Mouse (Mus musculus) forebrain, postnatal 0 days (tissue): ENCODE measurements around the gene Olfr655. TPM values are rescaled to one million over a fixed set of nuclear protein-coding genes. Genes with fewer than 3 reads are reported as not detected.

Source experiments
- ATAC-seq: fragments of 200-750 bp; cut with Nextera tagmentation; 2 replicates; pipeline ENCODE4 v1.8.0; 2017; ENCODE audit warnings: mild to moderate bottlenecking, moderate library complexity
- DNase-seq: peaks from one replicate; pipeline ENCODE4 v3.0.0-alpha.2; 2015
- H3K27ac ChIP-seq: fragments of 300-500 bp; sonication (generic); 2 replicates; pipeline ENCODE4 v1.5.1; 2014; ENCODE audit warnings: low read depth, mild to moderate bottlenecking, antibody characterized with exemption, low read length, moderate library complexity, mixed read lengths
- H3K27me3 ChIP-seq: fragments of 300-500 bp; sonication (generic); 2 replicates; pipeline ENCODE4 v1.6.1; 2014; ENCODE audit warnings: mild to moderate bottlenecking, low read length, mixed read lengths; ENCODE audit not compliant: insufficient read depth
- H3K36me3 ChIP-seq: fragments of 300-500 bp; sonication (generic); 2 replicates; pipeline ENCODE4 v1.6.1; 2014; ENCODE audit warnings: mild to moderate bottlenecking, moderate library complexity; ENCODE audit not compliant: insufficient read depth
- H3K4me1 ChIP-seq: fragments of 300-500 bp; sonication (generic); 2 replicates; pipeline ENCODE4 v1.6.1; 2014; ENCODE audit warnings: antibody characterized with exemption; ENCODE audit not compliant: insufficient read depth
- H3K4me2 ChIP-seq: fragments of 300-500 bp; sonication (generic); 2 replicates; pipeline ENCODE4 v1.6.1; 2014; ENCODE audit warnings: low read depth, mild to moderate bottlenecking, moderate library complexity
- H3K4me3 ChIP-seq: fragments of 300-500 bp; sonication (generic); 2 replicates; pipeline ENCODE4 v1.5.1; 2014; ENCODE audit warnings: low read depth, low read length, mixed read lengths
- H3K9ac ChIP-seq: fragments of 300-500 bp; sonication (generic); 2 replicates; pipeline ENCODE4 v1.6.1; 2014; ENCODE audit warnings: mild to moderate bottlenecking
- H3K9me3 ChIP-seq: fragments of 300-500 bp; sonication (generic); 2 replicates; pipeline ENCODE4 v1.6.1; 2016; ENCODE audit warnings: low read length
- CTCF ChIP-seq: sonication (generic); IDR thresholded peaks from 2 replicates; pipeline ENCODE4 v1.5.1; 2016; ENCODE audit warnings: antibody characterized with exemption, control low read depth, low read depth
- WGBS: fragments of 180-500 bp; shearing (Covaris S2); extraction: QIAGEN DNeasy Blood & Tissue Kit; methylation state at CpG from one replicate; pipeline ENCODE4 v1.1.7; 2014; 5-methylcytosine and 5-hydroxymethylcytosine counted together
- polyA plus RNA-seq: library from polyadenylated mRNA; unstranded; fragments of >200 nt; fragmentation: Nextera tagmentation; extraction: Ambion mirVana; gene quantifications from 2 replicates; pipeline ENCODE4 v1.2.1, GENCODE M21; 2015
- total RNA-seq: library from RNA; depleted of rRNA; stranded (reverse); fragments of >200 nt; gene quantifications from 2 replicates; pipeline ENCODE4 v1.2.3, GENCODE M21; 2014; rRNA removed

Gene Olfr655
- total and polyA plus RNA-seq, 2 experiments from 2014 or later = not detected

- WGBS = 86% methylated on average over 4 of the region's 4 CpGs
Measured at GRCm38 (mm10) chr7:104586725-104587124, 14.9 kb downstream of the Olfr655 start, which contains the start of gene Olfr654. TSS of gene Olfr654 (plus strand) at chr7:104587025.

GRCm38 (mm10) chr7:104581429-104581828, 20.1 kb downstream of the Olfr655 start:
- H3K4me3 ChIP-seq = no peak overlapping the region
- ATAC-seq (no peak), DNase-seq (no peak)
- no peak for TF ChIP-seq CTCF
- no peak overlapping the region for H3K27ac ChIP-seq
- no peak overlapping the region for H3K9ac ChIP-seq
- no peak overlapping the region for H3K4me2 ChIP-seq
- no peaks in the 10 kb centered on the region for H3K4me1 ChIP-seq
- WGBS = 88% methylated on average over 4 of the region's 4 CpGs
- H3K36me3 ChIP-seq = no peaks in the 10 kb centered on the region
- H3K27me3 ChIP-seq = no peaks in the 10 kb centered on the region
- no peaks in the 10 kb centered on the region for H3K9me3 ChIP-seq

More at GRCm38 (mm10) chr7:104586725-104587124, 14.9 kb downstream of the Olfr655 start, which contains the start of gene Olfr654:
- Histone ChIP-seq H3K9ac (no peak within 1 kb of the TSS), H3K4me3 (no peak within 1 kb of the TSS), H3K9me3 (no peaks in the 10 kb centered on the region), H3K27me3 (no peaks in the 10 kb centered on the region), H3K4me2 (no peak within 1 kb of the TSS), H3K36me3 (no peaks in the 10 kb centered on the region), H3K27ac (no peak within 1 kb of the TSS), H3K4me1 (no peaks in the 10 kb centered on the region)
- ATAC-seq (no peak), DNase-seq (no peak)
- TF ChIP-seq CTCF = no peak

GRCm38 (mm10) chr7:104580846-104581245, 20.7 kb downstream of the Olfr655 start:
- 93% methylated on average over 4 of the region's 4 CpGs for WGBS
- no peak overlapping the region for H3K9ac ChIP-seq
- TF ChIP-seq CTCF = no peak

GRCm38 (mm10) chr7:104577014-104577413, 24.6 kb downstream of the Olfr655 start, which contains the start of gene Olfr653:
TSS of gene Olfr653 (plus strand) at chr7:104577314.
- Histone ChIP-seq H3K27ac (no peak within 1 kb of the TSS), H3K9me3 (no peaks in the 10 kb centered on the region), H3K36me3 (no peaks in the 10 kb centered on the region), H3K4me2 (no peak within 1 kb of the TSS), H3K4me3 (no peak within 1 kb of the TSS), H3K27me3 (no peaks in the 10 kb centered on the region), H3K4me1 (no peaks in the 10 kb centered on the region), H3K9ac (no peak within 1 kb of the TSS)
- DNase-seq (no peak), ATAC-seq (no peak)
- no peak for TF ChIP-seq CTCF
- WGBS = 72% methylated on average over 2 of the region's 2 CpGs

More at GRCm38 (mm10) chr7:104580846-104581245, 20.7 kb downstream of the Olfr655 start:
- Histone ChIP-seq H3K27ac (no peak overlapping the region), H3K9me3 (no peaks in the 10 kb centered on the region), H3K4me3 (no peak overlapping the region), H3K27me3 (no peaks in the 10 kb centered on the region), H3K36me3 (no peaks in the 10 kb centered on the region), H3K4me1 (no peaks in the 10 kb centered on the region), H3K4me2 (no peak overlapping the region)
- no peak for DNase-seq
- no peak for ATAC-seq

GRCm38 (mm10) chr7:104560601-104561000, 41.0 kb downstream of the Olfr655 start, which contains the start of gene Olfr652:
TSS of gene Olfr652 (plus strand) at chr7:104560901.
- DNase-seq (no peak), ATAC-seq (no peak)
- Histone ChIP-seq H3K27ac (no peak within 1 kb of the TSS), H3K4me3 (no peak within 1 kb of the TSS), H3K9me3 (no peaks in the 10 kb centered on the region), H3K4me1 (no peaks in the 10 kb centered on the region), H3K36me3 (no peaks in the 10 kb centered on the region), H3K27me3 (no peaks in the 10 kb centered on the region), H3K4me2 (no peak within 1 kb of the TSS), H3K9ac (no peak within 1 kb of the TSS)
- no peak for TF ChIP-seq CTCF

- H3K27ac ChIP-seq = no peak overlapping the region
- no peaks in the 10 kb centered on the region for H3K27me3 ChIP-seq
- DNase-seq = no peak
- H3K36me3 ChIP-seq = no peaks in the 10 kb centered on the region
- no peak overlapping the region for H3K9ac ChIP-seq
- H3K4me3 ChIP-seq = no peak overlapping the region
- 77% methylated on average over 1 of the region's 1 CpGs for WGBS
- no peak overlapping the region for H3K4me2 ChIP-seq
- no peaks in the 10 kb centered on the region for H3K9me3 ChIP-seq
- TF ChIP-seq CTCF = no peak
- H3K4me1 ChIP-seq = no peaks in the 10 kb centered on the region
- ATAC-seq = no peak
Measured at GRCm38 (mm10) chr7:104552700-104553099, 48.9 kb downstream of the Olfr655 start.

- Histone ChIP-seq H3K4me3 (no peak within 1 kb of the TSS), H3K4me1 (no peaks in the 10 kb centered on the region), H3K27ac (no peak within 1 kb of the TSS), H3K4me2 (no peak within 1 kb of the TSS), H3K36me3 (no peaks in the 10 kb centered on the region), H3K9me3 (no peaks in the 10 kb centered on the region), H3K27me3 (no peaks in the 10 kb centered on the region), H3K9ac (no peak within 1 kb of the TSS)
- no peak for TF ChIP-seq CTCF
- ATAC-seq = no peak
- 67% methylated on average over 5 of the region's 5 CpGs for WGBS
- DNase-seq = no peak
Measured at GRCm38 (mm10) chr7:104549833-104550232, 51.7 kb downstream of the Olfr655 start, which contains the start of gene Olfr651. TSS of gene Olfr651 (plus strand) at chr7:104550133.

Other genes starting within 250 kb of the Olfr655 start
- gene Trim12c, start 248.4 kb downstream of the Olfr655 start, total RNA-seq = 2.1 and 3.0 TPM in 2 replicates
- 0.39 and 0.68 TPM in 2 replicates for gene Trim12c, start 248.4 kb downstream of the Olfr655 start, polyA plus RNA-seq
- gene Trim30b, start 231.9 kb downstream of the Olfr655 start, total RNA-seq = 0.10 TPM in 1 of 2 replicates, not detected in the other
- gene Trim30b, start 231.9 kb downstream of the Olfr655 start, polyA plus RNA-seq = 0.04 and 0.13 TPM in 2 replicates
- gene Trim30c, start 200.9 kb downstream of the Olfr655 start, total RNA-seq = not detected in 2 replicates
- gene Trim30c, start 200.9 kb downstream of the Olfr655 start, polyA plus RNA-seq = not detected in 2 replicates
- gene Trim30a, start 136.6 kb downstream of the Olfr655 start, total RNA-seq = 0.62 and 2.4 TPM in 2 replicates
- 0.55 and 0.76 TPM in 2 replicates for gene Trim30a, start 136.6 kb downstream of the Olfr655 start, polyA plus RNA-seq
- gene Trim30d, start 93.9 kb downstream of the Olfr655 start, total RNA-seq = 1.2 and 1.5 TPM in 2 replicates
- gene Trim30d, start 93.9 kb downstream of the Olfr655 start, polyA plus RNA-seq = 0.59 and 0.74 TPM in 2 replicates
- gene Olfr651, start 51.6 kb downstream of the Olfr655 start, total RNA-seq = not detected in 2 replicates
- not detected in 2 replicates for gene Olfr651, start 51.6 kb downstream of the Olfr655 start, polyA plus RNA-seq
- not detected in 2 replicates for gene Olfr652, start 40.9 kb downstream of the Olfr655 start, total RNA-seq
- not detected in 2 replicates for gene Olfr652, start 40.9 kb downstream of the Olfr655 start, polyA plus RNA-seq
- not detected in 2 replicates for gene Olfr653, start 24.5 kb downstream of the Olfr655 start, total RNA-seq
- gene Olfr653, start 24.5 kb downstream of the Olfr655 start, polyA plus RNA-seq = not detected in 2 replicates
- gene Olfr654, start 14.8 kb downstream of the Olfr655 start, total RNA-seq = 0.19 TPM in 1 of 2 replicates, not detected in the other
- not detected in 2 replicates for gene Olfr654, start 14.8 kb downstream of the Olfr655 start, polyA plus RNA-seq
- gene Olfr656, start 12.2 kb upstream of the Olfr655 start, total RNA-seq = not detected in 2 replicates
- gene Olfr656, start 12.2 kb upstream of the Olfr655 start, polyA plus RNA-seq = not detected in 2 replicates
- gene Olfr657, start 23.0 kb upstream of the Olfr655 start, total RNA-seq = not detected in 2 replicates
- gene Olfr657, start 23.0 kb upstream of the Olfr655 start, polyA plus RNA-seq = not detected in 2 replicates
- gene Olfr658, start 45.5 kb upstream of the Olfr655 start, total RNA-seq = 0.14 and 0.62 TPM in 2 replicates
- 0.08 and 0.23 TPM in 2 replicates for gene Olfr658, start 45.5 kb upstream of the Olfr655 start, polyA plus RNA-seq
- not detected in 2 replicates for gene Olfr659, start 65.0 kb upstream of the Olfr655 start, total RNA-seq
- gene Olfr659, start 65.0 kb upstream of the Olfr655 start, polyA plus RNA-seq = not detected in 2 replicates
- not detected in 2 replicates for gene Olfr661, start 84.7 kb upstream of the Olfr655 start, total RNA-seq
- gene Olfr661, start 84.7 kb upstream of the Olfr655 start, polyA plus RNA-seq = not detected in 2 replicates
- gene Usp17le, start 175.7 kb upstream of the Olfr655 start, total RNA-seq = not detected in 2 replicates
- gene Usp17le, start 175.7 kb upstream of the Olfr655 start, polyA plus RNA-seq = not detected in 2 replicates
- not detected in 2 replicates for gene Usp17lb, start 240.8 kb upstream of the Olfr655 start, total RNA-seq
- not detected in 2 replicates for gene Usp17lb, start 240.8 kb upstream of the Olfr655 start, polyA plus RNA-seq